Mouse (Mus musculus): ENCODE data around the gene Grik4.
A peak's percentile ranks its signal among the peaks of the same experiment; 100 is the strongest.
"Not testable (repeated sequence)": the region's sequence is repeated elsewhere in the genome, so short reads cannot be mapped to it uniquely, and the experiment has no call there.

Grik4 gene

DNA sequence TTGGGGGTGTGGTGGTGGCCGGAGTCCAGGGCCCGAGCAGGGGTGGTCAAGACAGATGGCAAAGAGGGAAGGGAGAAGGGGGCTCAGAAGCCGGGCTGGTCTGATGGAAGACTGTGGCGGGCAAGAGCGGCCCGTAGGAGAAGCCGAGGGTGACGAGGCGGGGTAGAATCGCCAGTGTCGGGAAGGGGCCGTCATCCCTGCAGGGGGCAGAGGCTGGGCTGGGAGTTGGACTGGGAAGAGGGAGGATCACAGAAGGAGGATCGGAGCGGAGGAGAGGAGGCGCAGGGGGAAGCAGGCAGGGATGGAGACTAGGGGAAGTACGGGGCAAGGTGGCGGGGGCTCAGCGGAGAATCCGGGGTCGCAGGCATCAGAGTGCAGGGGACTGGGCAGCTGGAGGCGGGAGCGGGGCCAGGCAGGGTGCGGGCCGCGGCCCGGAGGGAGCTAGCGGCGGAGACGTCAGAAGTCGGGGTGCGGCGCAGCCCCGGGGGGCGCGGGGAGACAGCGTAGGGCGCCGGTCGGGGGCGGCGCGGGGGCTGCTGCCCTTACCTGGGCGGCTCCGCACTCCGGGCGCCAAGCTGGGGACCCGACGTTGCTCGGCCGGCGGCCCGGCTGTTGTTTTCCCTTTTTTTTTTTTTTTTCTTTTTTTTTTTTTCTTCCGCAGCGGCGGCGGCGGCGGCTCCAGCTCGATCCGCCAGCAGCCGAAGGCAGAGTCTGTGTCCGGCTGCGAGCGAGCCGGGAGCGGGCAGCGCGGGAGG, at the start of gene Grik4:
Gene Grik4 (minus strand): TSS at position 713 of the 755 bp plus-strand sequence.
- peak; percentile 10 for DNase-seq

DNA sequence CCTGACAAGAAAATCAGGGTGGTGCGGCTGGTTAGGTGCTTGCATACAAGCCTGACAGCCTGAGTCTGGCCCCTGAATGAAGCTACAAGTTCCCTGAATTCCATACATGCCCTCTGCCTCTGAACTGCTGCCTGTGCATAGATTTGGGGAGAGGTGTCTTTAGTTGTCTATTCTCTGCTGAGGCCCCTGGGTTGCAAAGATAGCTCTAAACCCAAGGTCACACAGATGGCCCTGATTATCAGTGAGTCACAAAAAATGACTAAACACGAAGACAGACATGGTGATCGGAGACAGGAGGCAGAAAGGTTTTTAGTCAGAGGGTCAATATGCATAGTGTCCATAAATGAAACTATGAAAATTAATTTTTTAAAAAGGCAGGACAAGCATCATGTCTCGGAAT, 49.4 kb upstream of the Grik4 start:
- DNase-seq = no peak

DNA sequence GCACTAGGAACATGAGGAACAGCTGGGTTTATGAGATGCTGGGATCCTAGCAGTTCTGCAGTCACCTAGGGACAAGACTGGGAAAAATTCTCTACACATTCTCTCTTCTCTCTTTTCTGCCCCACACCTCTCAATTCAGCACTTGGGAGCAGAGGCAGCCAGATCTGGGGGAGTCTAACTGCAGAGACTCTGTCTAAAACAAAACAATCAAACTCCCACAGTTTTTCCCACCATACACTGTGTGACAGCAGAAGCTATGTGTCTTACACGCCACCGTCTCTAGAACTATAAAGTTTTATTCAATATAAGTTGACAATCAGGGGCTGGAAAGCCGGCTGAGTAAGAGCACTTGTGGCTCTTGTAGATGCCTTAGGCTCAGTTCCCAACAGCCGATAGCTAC, 43.7 kb upstream of the Grik4 start:
- no peak for DNase-seq

DNA sequence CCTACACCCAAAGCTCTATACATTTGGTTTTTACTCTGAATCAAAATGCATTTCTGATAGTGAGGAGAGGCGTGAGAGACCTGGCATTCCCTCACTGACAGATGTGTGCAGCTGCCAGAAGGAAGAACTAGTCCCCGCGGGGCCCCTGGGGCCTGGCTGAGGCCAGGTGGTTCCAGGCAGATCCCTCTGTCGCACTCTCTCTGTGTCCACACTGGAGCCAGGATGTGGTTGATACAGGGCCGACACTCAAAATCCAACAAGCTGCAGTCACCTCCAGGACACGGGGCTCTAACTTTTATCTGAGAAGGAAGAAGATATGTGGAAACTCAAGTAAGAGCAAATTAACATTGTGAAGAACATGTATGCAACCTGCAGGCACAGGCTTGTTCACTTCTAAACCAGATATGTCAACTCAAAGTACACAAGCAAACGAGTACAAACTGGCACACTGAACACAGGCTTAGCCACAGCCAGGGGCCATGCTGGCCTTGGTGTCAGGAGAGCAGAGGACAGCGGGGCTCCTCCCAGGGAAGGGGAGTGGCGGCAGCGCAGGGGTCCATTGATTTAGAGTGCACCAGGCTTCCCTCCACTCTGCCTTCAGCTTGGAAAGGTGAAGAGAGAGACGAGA, 24.7 kb upstream of the Grik4 start:
- no peak for DNase-seq

DNA sequence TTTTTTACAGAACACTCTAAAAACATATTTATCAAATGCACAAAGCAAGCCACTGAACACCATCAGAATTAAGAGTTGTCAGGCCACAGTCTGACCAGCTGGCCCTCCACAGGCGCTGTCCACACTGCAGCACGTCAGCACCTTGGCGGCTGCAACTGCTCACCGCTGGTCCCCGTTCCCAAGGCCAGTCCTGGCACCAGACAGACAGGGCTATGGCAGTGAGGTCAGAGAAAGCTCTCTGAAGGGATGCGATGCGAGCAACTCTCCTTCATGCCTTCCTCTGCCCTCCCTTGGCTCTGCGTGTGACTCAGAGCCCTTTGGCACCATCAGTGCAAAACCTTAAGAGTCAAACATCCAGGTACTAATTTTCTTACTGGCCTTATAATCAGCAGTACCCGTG, 23.4 kb upstream of the Grik4 start:
- DNase-seq = no peak

- DNase-seq = not testable (repeated sequence)
Observed at GRCm38 (mm10) chr9:42964809-42965208, 20.5 kb upstream of the Grik4 start.

- DNase-seq = no peak
Observed at GRCm38 (mm10) chr9:42964366-42964765, 20.1 kb upstream of the Grik4 start.

DNA sequence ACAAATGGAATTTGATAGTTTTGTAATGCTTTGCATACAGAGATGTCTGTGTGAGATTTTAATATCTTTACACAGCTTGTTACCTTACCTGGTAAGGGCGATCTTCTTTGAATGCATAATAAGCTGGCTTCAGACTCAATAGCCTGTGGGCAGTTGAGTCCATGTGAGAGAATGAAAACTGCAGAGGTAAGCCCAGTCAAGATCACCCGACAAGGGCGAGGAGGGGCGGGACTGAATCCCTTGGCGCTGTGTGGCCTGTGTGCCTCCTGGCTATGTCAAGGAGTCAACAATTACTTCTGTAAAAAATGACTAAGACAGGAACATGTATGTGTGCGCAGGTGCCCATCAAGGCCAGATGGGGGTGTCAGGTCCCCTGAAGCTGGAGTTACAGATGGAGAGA, 18.2 kb upstream of the Grik4 start:
- no peak for DNase-seq

DNA sequence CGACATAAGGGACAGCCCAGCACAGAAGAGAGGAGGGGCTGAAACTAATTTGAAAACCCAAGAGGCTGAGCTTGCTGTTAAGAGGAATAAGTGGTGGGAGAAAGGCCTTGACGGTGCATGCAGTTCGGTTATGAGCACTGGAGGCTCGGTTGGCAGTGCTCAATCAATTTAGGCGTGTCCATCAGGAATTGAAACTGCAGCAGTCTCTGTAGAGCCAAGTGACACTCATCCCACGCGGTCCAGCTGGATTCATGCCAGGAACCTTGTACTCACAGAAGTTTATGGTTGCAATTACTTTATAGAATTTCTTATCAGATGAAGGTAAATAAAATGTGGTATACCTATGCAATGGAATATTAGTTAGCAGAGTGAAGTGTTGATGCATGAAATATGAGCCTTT, 14.1 kb upstream of the Grik4 start:
- DNase-seq = no peak

- DNase-seq = no peak
Observed at GRCm38 (mm10) chr9:42948381-42948780, 4.1 kb upstream of the Grik4 start.

DNA sequence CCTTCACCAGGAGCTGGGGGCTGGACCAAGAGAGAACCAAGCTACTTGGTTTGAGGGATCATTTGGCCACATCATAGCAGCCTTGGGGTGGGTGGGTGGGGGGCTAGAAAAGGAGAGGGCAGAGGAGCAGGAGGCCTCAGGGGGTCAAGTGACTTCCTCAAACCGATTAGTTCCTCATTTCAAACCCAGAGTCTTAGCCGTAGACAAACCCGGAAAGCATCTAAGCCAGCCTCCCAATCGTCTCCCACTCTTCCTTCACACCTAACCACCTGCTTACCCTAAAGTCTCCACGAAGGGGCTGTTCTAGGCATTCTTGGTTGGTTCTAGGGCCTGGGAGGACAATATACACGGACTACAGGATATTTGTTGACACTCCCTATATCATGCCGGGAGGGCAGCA, 881 bp upstream of the Grik4 start:
- DNase-seq = no peak

GRCm38 (mm10) chr9:42944536-42945006, 278 bp upstream of the Grik4 start:
- DNase-seq = peak; percentile 79

- no peak for DNase-seq
Observed at GRCm38 (mm10) chr9:42943057-42943529, 1.2 kb downstream of the Grik4 start.

GRCm38 (mm10) chr9:42942148-42942547, 2.1 kb downstream of the Grik4 start:
- DNase-seq = no peak

- DNase-seq = no peak
Observed at GRCm38 (mm10) chr9:42932146-42932545, 12.1 kb downstream of the Grik4 start.

GRCm38 (mm10) chr9:42927498-42927897, 16.8 kb downstream of the Grik4 start:
- no peak for DNase-seq

DNA sequence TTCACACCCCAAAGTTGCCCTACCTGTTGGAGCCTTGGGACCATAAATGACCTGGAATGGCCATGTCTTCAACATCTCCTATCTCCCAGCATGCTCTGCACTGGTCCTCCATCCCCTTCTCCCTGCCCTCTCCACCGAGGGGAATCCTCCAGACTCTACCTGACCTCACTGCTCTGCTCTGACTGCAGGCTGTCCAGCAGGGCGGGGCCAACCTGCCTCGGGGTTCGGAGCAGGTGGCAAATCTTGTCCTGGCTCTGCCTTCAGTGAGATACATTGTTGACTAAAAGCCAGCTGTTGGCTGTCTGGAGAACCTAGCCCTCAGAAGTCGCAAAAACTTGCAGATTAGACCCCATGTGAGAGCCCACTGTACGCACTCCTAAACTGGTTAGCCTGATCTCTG, 17.7 kb downstream of the Grik4 start:
- no peak for DNase-seq

GRCm38 (mm10) chr9:42921830-42922229, 22.5 kb downstream of the Grik4 start:
- no peak for DNase-seq

- no peak for DNase-seq
Observed at GRCm38 (mm10) chr9:42920190-42920589, 24.1 kb downstream of the Grik4 start.

DNA sequence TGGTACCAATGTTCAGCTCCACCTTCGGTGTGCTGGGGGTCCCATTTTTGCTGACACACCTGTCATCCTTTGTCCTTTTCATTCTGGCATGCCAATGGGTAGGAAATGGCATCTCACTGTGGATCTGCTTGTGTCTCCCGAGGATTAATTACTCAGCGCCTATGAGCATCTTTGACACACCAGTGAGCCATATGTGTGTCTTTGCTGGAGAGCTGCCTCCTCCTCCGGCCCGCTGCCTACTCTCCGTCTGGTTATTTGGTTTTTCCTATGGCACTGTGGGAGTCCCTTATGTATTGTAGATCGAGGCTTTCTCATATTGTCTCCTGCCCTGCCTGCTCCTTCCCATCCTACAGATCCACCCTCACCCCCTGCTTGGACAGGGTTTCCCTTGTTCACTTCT, 26.4 kb downstream of the Grik4 start:
- no peak for DNase-seq

DNA sequence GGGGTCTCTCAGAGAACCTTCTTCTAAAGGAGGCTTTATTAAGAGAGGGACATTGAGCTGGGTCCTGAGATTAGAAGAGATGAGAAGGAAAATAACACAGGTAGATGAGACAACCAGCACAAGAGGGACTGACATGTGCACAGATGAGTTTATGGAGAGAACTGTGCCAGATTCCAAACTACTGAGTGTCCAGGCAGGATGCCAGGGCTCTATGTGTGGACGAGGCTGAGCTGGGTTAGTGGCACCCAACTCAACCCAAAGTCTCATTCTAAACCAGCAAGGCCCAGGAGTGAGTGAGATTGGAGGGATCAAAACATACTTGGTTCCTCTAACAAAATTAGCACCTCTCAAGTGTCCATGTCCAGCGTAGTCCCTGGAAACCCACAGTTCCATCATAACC, 31.1 kb downstream of the Grik4 start:
- DNase-seq = no peak

DNA sequence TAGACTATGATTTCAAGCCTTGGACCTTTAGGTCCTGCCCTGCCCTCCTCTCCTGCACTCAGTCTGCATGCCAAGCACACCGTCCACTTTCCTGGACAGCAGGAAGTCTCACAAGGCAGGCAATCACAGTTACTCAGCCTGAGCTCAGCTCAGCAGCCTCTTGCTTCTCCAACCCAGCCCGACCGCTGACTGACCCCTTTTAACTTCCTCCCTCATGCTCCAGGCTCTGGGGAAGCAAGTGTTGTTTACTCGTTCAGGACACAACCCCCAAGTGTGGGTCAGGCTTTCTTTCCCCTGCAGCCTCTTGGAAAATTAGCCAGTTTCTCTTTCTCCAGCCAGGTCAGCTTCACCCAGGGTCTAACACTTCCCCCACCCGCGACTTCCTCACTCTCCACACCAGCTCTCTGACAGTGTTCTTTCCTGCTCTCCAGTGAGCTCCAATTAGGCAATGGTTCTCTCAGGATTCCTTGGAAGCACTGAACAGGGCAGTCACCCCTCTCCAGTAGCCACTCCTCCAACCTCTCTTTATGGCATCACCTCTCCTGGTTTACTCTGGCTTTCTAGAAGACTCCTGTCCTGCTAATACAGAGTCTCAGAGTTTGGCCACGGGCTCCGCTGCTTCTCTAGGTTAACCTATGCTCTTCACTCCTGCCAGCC, 35.5 kb downstream of the Grik4 start:
- no peak for DNase-seq

GRCm38 (mm10) chr9:42906995-42907394, 37.3 kb downstream of the Grik4 start:
- no peak for DNase-seq

GRCm38 (mm10) chr9:42898091-42898591, 46.2 kb downstream of the Grik4 start:
- no peak for DNase-seq

Data from thymus, postnatal 4 days (tissue).